Mouse (Mus musculus) lung, postnatal 0 days (tissue): ENCODE data around the gene Upp2.

Experiments
- CTCF ChIP-seq: IDR thresholded peaks from 2 replicates; pipeline ENCODE4 v1.5.1; 2016; ENCODE audit warnings: antibody characterized with exemption, mild to moderate bottlenecking
- EP300 ChIP-seq: IDR thresholded peaks from 2 replicates; pipeline ENCODE4 v1.6.1; 2016; ENCODE audit warnings: antibody characterized with exemption, mild to moderate bottlenecking, control low read depth

- TF ChIP-seq CTCF (no peak), EP300 (no peak)
These were observed 28.9 kb upstream of the Upp2 start for GRCm38 (mm10) chr2:58538196-58538595.
